Mouse (Mus musculus) lung, embryonic 14.5 days (tissue): ENCODE results near the gene Psmc2. TPM values are rescaled to one million over a fixed set of nuclear protein-coding genes. Genes with fewer than 3 reads are reported as not detected.

Experiments
- ATAC-seq: fragments of 200-750 bp; cut with Nextera tagmentation; 2 replicates; pipeline ENCODE4 v1.8.0; 2017; ENCODE audit warnings: mild to moderate bottlenecking, moderate TSS enrichment, moderate library complexity; ENCODE audit not compliant: insufficient read depth
- DNase-seq: peaks from one replicate; pipeline ENCODE4 v3.0.0-alpha.2; 2015
- H3K27ac ChIP-seq: fragments of 300-500 bp; sonication (generic); 2 replicates; pipeline ENCODE4 v1.5.1; 2014; ENCODE audit warnings: low read depth, mild to moderate bottlenecking, moderate library complexity
- H3K27me3 ChIP-seq: fragments of 300-500 bp; sonication (generic); 2 replicates; pipeline ENCODE4 v1.6.1; 2014; ENCODE audit warnings: low read length, control low read depth; ENCODE audit not compliant: insufficient read depth
- H3K36me3 ChIP-seq: fragments of 300-500 bp; sonication (generic); 2 replicates; pipeline ENCODE4 v1.6.1; 2014; ENCODE audit warnings: control low read depth; ENCODE audit not compliant: insufficient read depth
- H3K4me1 ChIP-seq: fragments of 300-500 bp; sonication (generic); 2 replicates; pipeline ENCODE4 v1.6.1; 2014; ENCODE audit warnings: antibody characterized with exemption, control low read depth; ENCODE audit not compliant: insufficient read depth
- H3K4me2 ChIP-seq: fragments of 300-500 bp; sonication (generic); 2 replicates; pipeline ENCODE4 v1.6.1; 2014; ENCODE audit warnings: mild to moderate bottlenecking
- H3K4me3 ChIP-seq: fragments of 300-500 bp; sonication (generic); 2 replicates; pipeline ENCODE4 v1.5.1; 2014; ENCODE audit warnings: low read depth, low read length
- H3K9ac ChIP-seq: fragments of 300-500 bp; sonication (generic); 2 replicates; pipeline ENCODE4 v1.6.1; 2014
- H3K9me3 ChIP-seq: fragments of 300-500 bp; sonication (generic); 2 replicates; pipeline ENCODE4 v1.6.1; 2016; ENCODE audit warnings: low read depth, low read length, control low read depth
- CTCF ChIP-seq: IDR thresholded peaks from 2 replicates; pipeline ENCODE4 v1.5.1; 2016; ENCODE audit warnings: antibody characterized with exemption, low read depth
- WGBS: fragments of 180-500 bp; shearing (Covaris S2); extraction: QIAGEN DNeasy Blood & Tissue Kit; methylation state at CpG from one replicate; pipeline ENCODE4 v1.1.7; 2014; 5-methylcytosine and 5-hydroxymethylcytosine counted together
- polyA plus RNA-seq: library from polyadenylated mRNA; unstranded; fragments of >200 nt; fragmentation: Nextera tagmentation; extraction: Ambion mirVana; gene quantifications from 2 replicates; pipeline ENCODE4 v1.2.1, GENCODE M21; 2014

The Psmc2 gene
- polyA plus RNA-seq, 1 experiment from 2014 or later = 190 TPM

- no peak for ATAC-seq
- Histone ChIP-seq H3K27me3 (no peaks in the 10 kb centered on the region), H3K4me2 (peak overlapping the region; percentile 93), H3K27ac (no peak overlapping the region), H3K4me1 (no peaks in the 10 kb centered on the region), H3K36me3 (peaks cover 22% of the 10 kb centered on the region), H3K9ac (no peak overlapping the region), H3K4me3 (no peak overlapping the region; the same call in 1 of the 2 replicates), H3K9me3 (no peaks in the 10 kb centered on the region)
- no peak for TF ChIP-seq CTCF
- DNase-seq = no peak
- WGBS = 74% methylated on average over 7 of the region's 7 CpGs
Observed at GRCm38 (mm10) chr5:21785776-21786175, 693 bp downstream of the Psmc2 start.

- DNase-seq = peak; percentile 95
- Histone ChIP-seq H3K4me3 (peak overlapping the region; percentile 76), H3K4me2 (peak overlapping the region; percentile 68), H3K27ac (peak overlapping the region; percentile 84), H3K9me3 (no peaks in the 10 kb centered on the region), H3K9ac (peak overlapping the region; percentile 81), H3K4me1 (no peaks in the 10 kb centered on the region), H3K27me3 (no peaks in the 10 kb centered on the region), H3K36me3 (peaks cover 14% of the 10 kb centered on the region)
- WGBS = 2% methylated on average over 49 of the region's 51 CpGs
- peak; percentile 88 for ATAC-seq
- no peak for TF ChIP-seq CTCF
Observed at GRCm38 (mm10) chr5:21786258-21787185, 1.4 kb downstream of the Psmc2 start.

- H3K27ac ChIP-seq = no peak overlapping the region; the same call in 1 of the 2 replicates
- TF ChIP-seq CTCF = no peak
- peak overlapping the region; percentile 68 for H3K4me2 ChIP-seq
- H3K9me3 ChIP-seq = no peaks in the 10 kb centered on the region
- DNase-seq = no peak
- peak overlapping the region; percentile 76 for H3K4me3 ChIP-seq
- WGBS = 33% methylated on average over 11 of the region's 11 CpGs
- no peaks in the 10 kb centered on the region for H3K27me3 ChIP-seq
- H3K4me1 ChIP-seq = no peaks in the 10 kb centered on the region
- no peak for ATAC-seq
- peaks cover 8% of the 10 kb centered on the region for H3K36me3 ChIP-seq
- peak overlapping the region; percentile 81 for H3K9ac ChIP-seq
Observed at GRCm38 (mm10) chr5:21787186-21788105, 2.4 kb downstream of the Psmc2 start.

- WGBS = 77% methylated on average over 5 of the region's 5 CpGs
Observed at GRCm38 (mm10) chr5:21789061-21789460, 4.0 kb downstream of the Psmc2 start.

GRCm38 (mm10) chr5:21792166-21792565 lies 7.1 kb downstream of the Psmc2 start:
- DNase-seq = no peak
- Histone ChIP-seq H3K27ac (no peak overlapping the region), H3K4me3 (no peak overlapping the region), H3K4me2 (no peak overlapping the region), H3K27me3 (no peaks in the 10 kb centered on the region), H3K9me3 (no peaks in the 10 kb centered on the region), H3K36me3 (peaks cover 23% of the 10 kb centered on the region), H3K4me1 (no peaks in the 10 kb centered on the region), H3K9ac (no peak overlapping the region)
- ATAC-seq = no peak
- no peak for TF ChIP-seq CTCF

More at GRCm38 (mm10) chr5:21789061-21789460, 4.0 kb downstream of the Psmc2 start:
- DNase-seq = no peak
- Histone ChIP-seq H3K4me3 (no peak overlapping the region), H3K9ac (no peak overlapping the region), H3K27me3 (no peaks in the 10 kb centered on the region), H3K27ac (no peak overlapping the region), H3K9me3 (no peaks in the 10 kb centered on the region), H3K4me1 (no peaks in the 10 kb centered on the region), H3K36me3 (peaks cover 3% of the 10 kb centered on the region; the same call in 1 of the 2 replicates), H3K4me2 (no peak overlapping the region)
- TF ChIP-seq CTCF = no peak
- ATAC-seq = no peak

- TF ChIP-seq CTCF = no peak
- ATAC-seq (no peak), DNase-seq (no peak)
- no peaks in the 10 kb centered on the region for H3K9me3 ChIP-seq
- 89% methylated on average over 9 of the region's 9 CpGs for WGBS
- H3K4me3 ChIP-seq = no peak overlapping the region
- no peaks in the 10 kb centered on the region for H3K4me1 ChIP-seq
- no peak overlapping the region for H3K4me2 ChIP-seq
- H3K9ac ChIP-seq = no peak overlapping the region
- peaks cover 60% of the 10 kb centered on the region for H3K36me3 ChIP-seq
- H3K27ac ChIP-seq = no peak overlapping the region
- H3K27me3 ChIP-seq = no peaks in the 10 kb centered on the region
Observed at GRCm38 (mm10) chr5:21802907-21803306, 17.8 kb downstream of the Psmc2 start.
